Mouse (Mus musculus): ENCODE data around the gene Tecpr2.

The Tecpr2 gene

DNA sequence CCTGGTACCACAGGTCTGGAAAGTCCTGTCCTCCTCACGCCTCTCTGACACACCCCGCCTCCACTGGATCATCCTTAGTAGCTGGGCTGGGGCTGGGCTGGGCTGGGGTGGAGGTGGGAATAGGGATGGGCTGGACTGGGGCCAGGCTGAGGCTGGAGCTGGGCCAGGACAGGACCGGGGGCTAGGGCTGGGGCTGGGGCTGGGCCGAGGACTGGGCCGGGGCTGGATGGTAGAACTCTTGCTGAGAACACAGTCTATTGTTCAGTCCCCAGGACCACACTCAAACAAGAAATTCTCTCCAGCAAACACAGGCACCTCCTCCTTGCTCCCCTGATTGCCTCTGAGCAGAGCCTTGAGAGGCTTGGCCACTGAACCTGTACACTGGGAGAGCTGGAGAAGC, 117.3 kb downstream of the Tecpr2 start:
- DNase-seq (ENCODE audit: low spot score in 2 of 2) = no peak

DNA sequence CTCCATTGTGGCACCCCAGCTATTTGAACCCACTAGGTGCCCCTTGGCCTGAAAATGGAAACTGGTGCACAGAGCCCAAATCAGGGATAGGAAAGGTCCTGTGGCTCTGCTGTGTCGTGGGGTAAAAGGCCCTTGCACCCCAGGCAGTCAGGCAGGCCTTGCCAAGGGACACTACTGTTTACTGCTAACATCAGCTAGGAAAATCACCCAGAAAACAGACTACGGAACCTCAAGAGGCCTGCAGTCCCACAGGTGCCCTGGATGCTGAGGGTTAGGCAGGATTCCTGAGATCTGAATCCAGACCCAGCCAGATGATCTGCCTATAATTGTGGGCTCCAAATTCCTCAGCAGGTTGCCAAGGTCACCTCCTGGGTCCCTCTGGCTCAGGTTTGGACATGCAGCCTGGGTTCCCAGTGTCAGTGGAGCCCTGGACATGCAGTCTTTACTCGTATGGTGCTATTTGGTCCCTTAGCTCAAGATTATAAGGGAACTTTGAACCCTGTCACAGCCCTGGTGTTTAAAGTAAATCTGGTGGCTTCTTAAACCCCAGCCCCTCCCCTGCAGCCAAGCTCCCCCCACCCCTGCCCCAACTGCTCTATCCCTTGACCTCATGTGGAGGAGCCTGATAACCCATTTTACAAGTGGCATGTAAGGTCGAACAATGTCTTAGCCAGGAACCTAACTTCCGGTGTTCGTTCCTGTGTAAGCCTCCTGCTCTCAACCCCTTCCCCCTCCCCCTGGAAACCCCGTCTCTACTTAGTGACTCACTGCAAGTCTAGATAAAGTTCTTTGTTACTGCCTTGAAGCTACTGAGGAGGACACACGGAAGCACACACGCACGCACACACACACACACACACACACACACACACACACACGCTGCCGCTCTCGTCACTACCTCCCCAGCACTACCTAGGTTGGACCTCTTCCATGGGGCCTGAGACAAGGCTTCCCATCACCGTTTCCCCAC, 118.4 kb downstream of the Tecpr2 start:
- no peak for DNase-seq (ENCODE audit: low spot score in 2 of 2)

DNA sequence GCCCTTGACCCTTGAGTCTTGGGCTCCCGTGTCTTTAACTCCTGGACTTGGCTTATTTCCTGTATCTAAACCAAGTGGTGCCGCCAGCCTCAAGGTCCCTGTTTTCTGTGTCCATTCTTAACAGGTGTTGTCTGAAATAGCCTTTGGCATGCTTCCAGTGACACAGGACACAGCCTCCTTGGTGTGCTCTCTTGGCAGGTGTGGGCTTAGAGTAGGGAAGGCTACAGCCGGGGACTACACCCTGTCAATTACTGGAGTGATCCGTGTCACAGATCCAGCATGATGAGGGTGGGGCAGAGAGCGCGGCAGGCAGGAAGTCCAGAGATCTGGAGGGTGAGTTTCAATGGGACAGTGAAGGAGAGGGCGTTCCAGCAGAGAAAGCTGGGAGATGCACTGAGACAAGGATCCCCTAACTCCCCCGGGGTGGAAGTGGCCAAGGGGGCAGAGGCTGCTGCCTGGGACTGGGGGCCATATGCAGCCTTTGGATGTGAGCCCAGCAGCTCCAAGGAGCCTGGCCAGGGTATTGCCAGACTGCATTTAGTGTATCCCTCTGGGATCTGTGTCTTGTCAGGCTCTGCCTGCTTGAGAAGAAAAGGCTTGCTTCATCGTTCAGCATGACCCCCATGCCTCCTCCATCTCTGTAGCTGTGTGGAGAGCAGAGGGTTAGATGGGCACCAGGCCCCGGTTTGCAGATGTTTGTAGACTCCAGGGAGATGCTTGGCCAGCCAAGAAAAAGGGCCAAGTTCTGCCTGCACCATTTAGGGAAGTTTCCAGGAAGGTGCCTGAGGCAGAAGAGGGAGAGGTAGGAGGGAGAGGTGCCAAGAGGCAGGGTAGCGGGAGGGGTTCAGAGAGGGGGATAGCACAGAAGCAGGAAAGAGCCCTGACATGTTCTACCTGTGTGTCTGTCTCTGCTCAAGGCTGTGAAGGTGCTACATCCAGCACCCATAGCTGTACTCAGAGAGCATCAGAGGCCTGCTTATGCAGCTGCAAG, 119.7 kb downstream of the Tecpr2 start:
- DNase-seq (ENCODE audit: low spot score in 2 of 2) = no peak

DNA sequence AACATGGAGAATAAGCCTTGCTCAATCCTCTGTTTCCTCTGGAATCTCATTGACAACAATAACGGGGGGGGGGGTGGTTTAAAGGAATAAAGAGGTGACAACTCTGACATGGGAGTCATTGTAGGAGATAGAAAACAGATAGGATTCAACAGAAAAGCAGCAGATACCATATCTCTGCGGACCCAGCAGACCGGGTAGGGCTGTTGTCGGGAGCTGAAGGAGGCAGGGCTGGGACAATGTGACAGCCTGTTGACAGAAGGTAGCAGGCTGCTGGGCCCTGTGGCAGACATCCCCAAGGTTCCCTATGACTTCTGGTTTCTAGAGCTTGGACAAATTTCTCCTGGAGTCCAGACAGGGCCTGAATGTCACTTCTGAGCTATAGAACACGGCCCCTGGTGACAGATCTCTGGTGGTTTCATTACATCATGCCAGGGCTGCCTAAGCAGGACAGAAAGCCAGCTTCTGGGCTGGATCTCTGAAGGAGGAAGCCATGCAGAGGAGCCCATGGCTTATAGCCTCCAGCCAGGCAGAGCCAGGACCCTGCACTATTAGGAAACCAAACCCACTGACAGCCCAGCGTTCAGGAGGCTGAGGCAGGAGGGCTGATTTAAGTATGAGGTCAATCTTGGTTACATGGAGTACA, 120.7 kb downstream of the Tecpr2 start:
- DNase-seq (ENCODE audit: low spot score in 2 of 2) = no peak

DNA sequence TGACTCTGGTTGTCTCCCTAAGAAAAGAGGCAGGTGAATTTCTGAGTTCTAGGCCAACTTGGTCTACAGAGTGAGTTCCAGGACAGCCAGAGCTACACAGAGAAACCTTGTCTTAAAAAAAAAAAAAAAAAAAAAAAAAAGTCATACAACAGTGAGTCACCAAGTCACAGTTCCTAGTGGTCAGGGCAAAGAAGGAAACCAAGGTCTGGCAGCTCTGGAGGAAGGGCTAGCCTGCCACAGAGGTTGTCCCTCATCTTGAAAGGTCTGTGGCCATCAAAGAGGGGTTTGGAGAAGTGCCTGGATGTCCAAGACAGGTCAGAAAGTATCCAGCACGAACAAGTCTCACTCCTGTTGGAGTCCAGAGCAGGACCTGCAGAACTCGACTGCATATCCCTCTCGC, 127.7 kb downstream of the Tecpr2 start:
- no peak for DNase-seq (ENCODE audit: low spot score in 2 of 2)

DNA sequence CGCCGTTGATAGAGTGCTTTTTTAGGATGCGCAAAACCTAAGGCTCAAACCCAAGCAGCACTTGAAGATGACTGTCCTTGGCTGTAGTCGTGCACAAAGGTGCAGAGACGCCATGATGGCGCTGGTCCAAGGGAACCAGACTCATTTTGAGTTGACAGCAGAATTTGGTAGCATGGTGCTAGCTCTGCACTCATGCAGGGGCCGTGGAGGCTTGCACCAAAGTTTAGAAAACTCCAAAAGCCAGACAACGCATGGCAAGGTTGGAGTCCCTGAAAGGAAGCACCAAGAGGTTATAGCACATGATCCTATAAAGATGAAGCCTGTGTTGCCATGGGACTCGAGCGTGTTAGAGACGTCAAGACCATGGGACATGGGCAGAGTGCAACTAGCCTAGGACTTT, 129.0 kb downstream of the Tecpr2 start:
- DNase-seq (ENCODE audit: low spot score in 2 of 2) = no peak

DNA sequence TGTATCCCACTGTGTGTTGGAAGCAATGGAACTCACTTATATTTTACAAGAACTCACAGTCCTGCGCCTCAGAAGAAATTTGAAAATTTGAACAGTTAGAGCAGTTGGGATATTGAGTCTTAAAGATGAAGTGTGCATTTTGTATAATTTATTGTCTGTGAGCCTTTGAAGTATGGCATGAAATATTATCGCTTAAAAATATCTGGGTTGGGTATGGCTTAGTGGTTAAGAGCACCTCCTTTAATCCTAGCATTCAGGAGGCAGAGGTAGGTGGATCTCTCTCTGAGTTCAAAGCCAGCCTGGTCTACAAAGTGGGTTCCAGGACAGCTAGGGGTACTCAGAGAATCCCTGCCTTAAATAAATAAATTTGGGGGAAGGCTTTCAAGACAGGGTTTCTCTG, 130.0 kb downstream of the Tecpr2 start:
- DNase-seq (ENCODE audit: low spot score in 2 of 2) = no peak

DNA sequence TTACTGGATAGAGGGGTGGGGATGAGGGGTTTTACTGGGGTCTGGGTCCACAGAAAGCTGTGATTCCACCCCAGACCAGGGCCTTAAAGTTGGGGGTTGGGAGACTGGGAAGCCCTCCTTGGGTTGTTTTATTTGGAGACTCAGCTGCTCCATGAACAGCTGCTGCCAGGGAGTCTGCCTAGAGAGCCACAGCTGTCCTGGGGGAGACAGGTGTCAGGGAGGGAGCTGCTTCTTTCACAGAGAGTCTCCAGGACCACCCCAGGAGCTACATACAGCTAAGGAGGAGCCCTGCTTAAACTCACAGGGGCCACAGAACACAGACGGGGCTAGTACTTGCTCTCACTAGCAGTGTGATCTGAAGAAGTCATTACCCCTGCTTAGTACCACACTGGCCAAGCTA, 132.1 kb downstream of the Tecpr2 start:
- no peak for DNase-seq (ENCODE audit: low spot score in 2 of 2)

DNA sequence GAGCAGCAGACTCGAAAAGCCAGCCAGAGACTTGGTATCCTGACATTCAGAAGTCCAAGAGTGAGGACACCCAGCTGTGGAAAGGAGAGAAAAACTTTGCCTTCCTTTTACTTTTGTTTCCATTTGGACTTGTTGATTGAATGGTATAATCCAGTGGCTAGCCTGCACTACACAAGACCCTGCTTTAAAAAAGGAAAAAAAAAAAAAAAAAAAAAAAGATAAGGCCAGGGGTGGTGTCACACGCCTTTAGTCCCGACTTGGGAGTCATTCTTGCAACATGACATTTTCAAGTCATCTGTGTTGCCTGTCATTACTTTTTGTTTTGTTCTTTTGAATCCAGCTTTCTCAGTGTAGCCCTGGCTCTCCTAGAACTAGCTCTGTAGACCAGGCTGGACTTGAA, 132.5 kb downstream of the Tecpr2 start:
- no peak for DNase-seq (ENCODE audit: low spot score in 2 of 2)

All from urinary bladder, postnatal 4 days (tissue).